Mouse (Mus musculus) stomach, postnatal 0 days (tissue): Measurements from ENCODE around the gene Ankfn1.

ENCODE experiments used
- CTCF ChIP-seq: IDR thresholded peaks from 2 replicates; pipeline ENCODE4 v1.5.1; 2016; ENCODE audit warnings: antibody characterized with exemption, low read depth, mild to moderate bottlenecking, moderate library complexity
- EP300 ChIP-seq: optimal IDR thresholded peaks from 2 replicates; pipeline ENCODE3; 2016; ENCODE audit warnings: antibody characterized with exemption

- TF ChIP-seq EP300 = no peak
- no peak for TF ChIP-seq CTCF
These were observed 118.4 kb downstream of the Ankfn1 start for GRCm38 (mm10) chr11:89659048-89659447.
